Mouse (Mus musculus): ENCODE data around the gene Ebf1. TPM values are rescaled to one million over a fixed set of nuclear protein-coding genes. Genes with fewer than 3 reads are reported as not detected.

Ebf1 gene
- polyA plus RNA-seq, 1 experiment = 0.38 TPM

GRCm38 (mm10) chr11:44777331-44778310 lies 160.5 kb downstream of the Ebf1 start:
- Histone ChIP-seq H3K4me3 (replicated peaks) (no peak overlapping the region), H3K9me3 (peaks cover 10% of the 10 kb centered on the region), H3K27me3 (replicated peaks) (peaks cover 9% of the 10 kb centered on the region), H3K4me1 (peaks cover 20% of the 10 kb centered on the region), H3K36me3 (replicated peaks; ENCODE audit: low read length) (no peaks in the 10 kb centered on the region)
- no peak for TF ChIP-seq FLI1 (IDR thresholded peaks at IDR 0.05; ENCODE audit: low read length)
- TF ChIP-seq GATA1 (IDR thresholded peaks at IDR 0.05; ENCODE audit: borderline replicate concordance, low read length) = no peak

- no peak for TF ChIP-seq FLI1 (IDR thresholded peaks at IDR 0.05; ENCODE audit: low read length)
- no peak for TF ChIP-seq GATA1 (IDR thresholded peaks at IDR 0.05; ENCODE audit: borderline replicate concordance, low read length)
- Histone ChIP-seq H3K4me3 (replicated peaks) (no peak overlapping the region), H3K9me3 (peaks cover 10% of the 10 kb centered on the region), H3K27me3 (replicated peaks) (peaks cover 8% of the 10 kb centered on the region), H3K36me3 (replicated peaks; ENCODE audit: low read length) (no peaks in the 10 kb centered on the region), H3K4me1 (peaks cover 20% of the 10 kb centered on the region)
Measured at GRCm38 (mm10) chr11:44779030-44779429, 161.9 kb downstream of the Ebf1 start.

GRCm38 (mm10) chr11:44784255-44785029 lies 167.3 kb downstream of the Ebf1 start:
- Histone ChIP-seq H3K36me3 (replicated peaks; ENCODE audit: low read length) (no peaks in the 10 kb centered on the region), H3K4me1 (peaks cover 25% of the 10 kb centered on the region), H3K4me3 (replicated peaks) (no peak overlapping the region), H3K9me3 (peaks cover 10% of the 10 kb centered on the region), H3K27me3 (replicated peaks) (peaks cover 2% of the 10 kb centered on the region)
- TF ChIP-seq GATA1 (IDR thresholded peaks at IDR 0.05; ENCODE audit: borderline replicate concordance, low read length) = no peak
- no peak for TF ChIP-seq FLI1 (IDR thresholded peaks at IDR 0.05; ENCODE audit: low read length)

GRCm38 (mm10) chr11:44785063-44785462 lies 167.9 kb downstream of the Ebf1 start:
- TF ChIP-seq GATA1 (IDR thresholded peaks at IDR 0.05; ENCODE audit: borderline replicate concordance, low read length) (no peak), FLI1 (IDR thresholded peaks at IDR 0.05; ENCODE audit: low read length) (no peak)
- H3K4me1 ChIP-seq = peaks cover 25% of the 10 kb centered on the region
- H3K4me3 ChIP-seq (replicated peaks) = no peak overlapping the region
- no peaks in the 10 kb centered on the region for H3K36me3 ChIP-seq (replicated peaks; ENCODE audit: low read length)
- H3K27me3 ChIP-seq (replicated peaks) = peaks cover 2% of the 10 kb centered on the region
- peaks cover 9% of the 10 kb centered on the region for H3K9me3 ChIP-seq

- Histone ChIP-seq H3K4me3 (replicated peaks) (no peak overlapping the region), H3K9me3 (peaks cover 5% of the 10 kb centered on the region), H3K4me1 (peaks cover 25% of the 10 kb centered on the region), H3K36me3 (replicated peaks; ENCODE audit: low read length) (no peaks in the 10 kb centered on the region), H3K27me3 (replicated peaks) (peaks cover 2% of the 10 kb centered on the region)
- no peak for TF ChIP-seq GATA1 (IDR thresholded peaks at IDR 0.05; ENCODE audit: borderline replicate concordance, low read length)
- no peak for TF ChIP-seq FLI1 (IDR thresholded peaks at IDR 0.05; ENCODE audit: low read length)
Measured at GRCm38 (mm10) chr11:44785479-44785878, 168.4 kb downstream of the Ebf1 start.

- Histone ChIP-seq H3K27me3 (replicated peaks) (peaks cover 2% of the 10 kb centered on the region), H3K36me3 (replicated peaks; ENCODE audit: low read length) (no peaks in the 10 kb centered on the region), H3K4me1 (peaks cover 41% of the 10 kb centered on the region), H3K4me3 (replicated peaks) (no peak overlapping the region), H3K9me3 (no peaks in the 10 kb centered on the region)
- no peak for TF ChIP-seq FLI1 (IDR thresholded peaks at IDR 0.05; ENCODE audit: low read length)
- TF ChIP-seq GATA1 (IDR thresholded peaks at IDR 0.05; ENCODE audit: borderline replicate concordance, low read length) = no peak
Measured at GRCm38 (mm10) chr11:44788003-44788402, 170.9 kb downstream of the Ebf1 start.

GRCm38 (mm10) chr11:44792816-44793215 lies 175.7 kb downstream of the Ebf1 start:
- Histone ChIP-seq H3K36me3 (replicated peaks; ENCODE audit: low read length) (no peaks in the 10 kb centered on the region), H3K4me3 (replicated peaks) (no peak overlapping the region), H3K9me3 (no peaks in the 10 kb centered on the region), H3K4me1 (peaks cover 26% of the 10 kb centered on the region), H3K27me3 (replicated peaks) (peaks cover 2% of the 10 kb centered on the region)
- TF ChIP-seq FLI1 (IDR thresholded peaks at IDR 0.05; ENCODE audit: low read length) = no peak
- TF ChIP-seq GATA1 (IDR thresholded peaks at IDR 0.05; ENCODE audit: borderline replicate concordance, low read length) = no peak

GRCm38 (mm10) chr11:44794883-44795282 lies 177.8 kb downstream of the Ebf1 start:
- Histone ChIP-seq H3K36me3 (replicated peaks; ENCODE audit: low read length) (no peaks in the 10 kb centered on the region), H3K9me3 (no peaks in the 10 kb centered on the region), H3K27me3 (replicated peaks) (peaks cover 4% of the 10 kb centered on the region), H3K4me1 (peaks cover 16% of the 10 kb centered on the region), H3K4me3 (replicated peaks) (no peak overlapping the region)
- no peak for TF ChIP-seq FLI1 (IDR thresholded peaks at IDR 0.05; ENCODE audit: low read length)
- no peak for TF ChIP-seq GATA1 (IDR thresholded peaks at IDR 0.05; ENCODE audit: borderline replicate concordance, low read length)

- H3K27me3 ChIP-seq (replicated peaks) = peaks cover 4% of the 10 kb centered on the region
- TF ChIP-seq GATA1 (IDR thresholded peaks at IDR 0.05; ENCODE audit: borderline replicate concordance, low read length) = no peak
- no peak for TF ChIP-seq FLI1 (IDR thresholded peaks at IDR 0.05; ENCODE audit: low read length)
- H3K36me3 ChIP-seq (replicated peaks; ENCODE audit: low read length) = no peaks in the 10 kb centered on the region
Measured at GRCm38 (mm10) chr11:44795767-44796166, 178.7 kb downstream of the Ebf1 start.

More at GRCm38 (mm10) chr11:44795767-44796166, 178.7 kb downstream of the Ebf1 start:
- no peaks in the 10 kb centered on the region for H3K9me3 ChIP-seq
- H3K4me1 ChIP-seq = peaks cover 16% of the 10 kb centered on the region
- H3K4me3 ChIP-seq (replicated peaks) = no peak overlapping the region
